Mouse (Mus musculus) brain, adult 2 months (tissue): ENCODE results near the gene Cyp1a2.
A peak's percentile ranks its signal among the peaks of the same experiment; 100 is the strongest.

ENCODE experiments used
- DNase-seq: peaks from one replicate; pipeline ENCODE4 v3.0.0; 2011; ENCODE audit warnings: low read depth, low spot score

Gene Cyp1a2

DNA sequence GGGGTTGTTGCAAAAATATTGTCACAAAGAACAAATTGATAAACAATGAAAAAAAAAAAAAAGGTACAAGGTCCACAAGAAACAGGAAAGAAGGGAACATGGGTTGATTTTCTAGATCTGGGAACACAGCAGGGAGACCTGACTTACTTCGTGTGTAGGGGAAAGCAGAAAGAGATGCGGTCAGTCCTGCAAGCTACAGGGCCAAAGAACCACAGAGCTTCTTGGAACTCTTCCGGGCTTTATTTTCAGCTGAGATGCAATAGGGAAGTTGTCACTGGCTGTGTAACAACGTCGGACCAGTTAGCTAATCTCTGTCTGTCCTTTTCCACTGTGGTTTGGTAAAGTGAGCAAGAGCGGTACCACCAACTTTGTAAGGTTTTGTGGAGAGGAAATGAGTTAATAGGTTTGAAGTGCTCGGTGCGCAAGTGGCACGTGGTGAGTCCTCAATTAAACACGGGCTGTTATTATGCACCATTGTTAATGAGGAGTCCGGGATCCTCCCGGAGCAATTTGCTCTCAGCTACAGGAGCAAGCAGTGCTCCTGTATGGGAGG, 36.9 kb downstream of the Cyp1a2 start:
- DNase-seq, result peak; percentile 42

DNA sequence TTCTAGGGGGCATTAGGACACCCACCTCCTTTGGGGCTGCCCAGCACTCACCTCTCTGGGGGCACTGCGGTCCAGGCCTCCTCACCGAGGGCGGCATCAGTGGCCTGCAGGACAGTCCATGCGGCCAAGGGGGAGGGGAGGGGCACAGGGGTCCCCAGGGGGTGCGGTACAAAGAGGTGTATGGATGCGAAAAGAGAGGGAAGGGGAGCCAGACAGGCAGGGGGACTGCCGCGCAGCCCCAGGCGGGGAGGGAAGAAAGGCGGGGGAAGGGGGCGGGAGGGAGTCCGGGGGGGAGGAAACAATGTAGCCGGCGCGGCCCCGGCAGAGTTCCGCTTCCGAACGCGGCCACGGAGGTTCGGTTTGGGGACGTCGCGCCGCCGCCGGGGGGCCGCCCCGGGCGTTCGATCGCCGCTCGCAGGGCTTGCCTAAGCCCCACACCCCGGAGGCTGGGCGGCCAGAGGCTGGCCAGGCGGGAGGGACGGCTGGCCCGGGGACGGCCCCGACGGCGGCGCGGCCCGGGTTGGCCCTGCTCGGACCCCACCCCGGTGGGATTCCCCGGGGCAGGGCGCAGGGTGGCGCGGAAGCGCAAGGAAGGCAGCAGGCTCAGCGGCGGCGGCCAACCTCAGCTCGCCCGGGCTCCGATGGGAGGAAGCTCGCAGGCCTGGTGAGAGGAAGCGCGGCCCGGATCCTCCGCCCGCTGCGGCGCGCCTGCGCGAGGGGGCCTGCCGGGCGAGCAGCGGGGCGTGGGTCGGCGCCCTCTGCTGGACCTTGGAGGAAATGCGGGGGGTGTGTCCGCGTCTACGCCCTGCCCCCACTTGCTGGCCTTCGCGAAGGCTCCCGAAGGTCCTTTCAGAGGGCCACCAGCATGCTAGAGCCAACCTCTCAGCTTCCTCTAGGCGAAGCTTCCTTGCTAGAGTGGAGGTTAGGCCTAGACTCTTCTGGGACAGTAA, 38.3 kb downstream of the Cyp1a2 start:
- DNase-seq, result peak; percentile 94

DNA sequence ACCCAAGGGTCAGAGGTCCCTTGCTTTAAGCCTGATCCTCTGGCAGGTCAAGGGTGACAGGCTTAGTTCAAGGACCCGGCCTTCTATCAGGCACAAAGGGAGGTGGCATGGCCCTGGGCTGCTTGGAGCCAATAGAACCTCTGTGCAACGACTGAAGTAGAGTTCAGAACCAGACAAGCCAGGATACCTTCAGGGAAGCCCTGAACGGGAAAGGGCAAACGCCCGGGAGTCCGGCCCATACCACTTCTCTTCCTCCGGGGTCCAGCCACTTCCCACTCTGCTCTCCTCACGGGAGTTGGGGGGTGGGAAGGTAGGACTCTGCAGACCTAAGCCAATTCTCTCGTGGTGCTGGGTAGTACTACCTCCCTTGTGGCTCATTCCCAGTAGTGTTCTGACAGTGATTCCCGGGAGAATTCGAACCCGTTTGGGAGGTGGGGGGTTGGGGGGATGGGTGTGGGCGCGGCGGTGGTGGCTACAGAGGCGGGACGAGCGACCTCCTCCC, 39.0 kb downstream of the Cyp1a2 start:
- no peak for DNase-seq

DNA sequence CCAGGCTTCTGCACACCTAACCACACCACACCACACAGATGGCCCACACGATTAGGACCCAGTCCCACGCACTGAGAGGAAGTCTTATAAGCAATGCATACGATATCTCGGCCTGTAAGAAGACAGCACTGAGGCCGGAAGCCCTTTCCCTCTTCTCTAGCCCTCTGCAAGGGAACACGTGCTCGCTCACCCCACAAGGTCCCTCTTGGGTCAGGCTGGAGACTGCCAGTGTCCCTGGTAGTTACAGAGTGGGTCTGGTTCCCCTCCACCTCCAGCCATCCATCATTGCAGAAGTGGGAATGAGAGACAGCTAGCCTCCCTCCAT, 39.7 kb downstream of the Cyp1a2 start:
- DNase-seq, result no peak

DNA sequence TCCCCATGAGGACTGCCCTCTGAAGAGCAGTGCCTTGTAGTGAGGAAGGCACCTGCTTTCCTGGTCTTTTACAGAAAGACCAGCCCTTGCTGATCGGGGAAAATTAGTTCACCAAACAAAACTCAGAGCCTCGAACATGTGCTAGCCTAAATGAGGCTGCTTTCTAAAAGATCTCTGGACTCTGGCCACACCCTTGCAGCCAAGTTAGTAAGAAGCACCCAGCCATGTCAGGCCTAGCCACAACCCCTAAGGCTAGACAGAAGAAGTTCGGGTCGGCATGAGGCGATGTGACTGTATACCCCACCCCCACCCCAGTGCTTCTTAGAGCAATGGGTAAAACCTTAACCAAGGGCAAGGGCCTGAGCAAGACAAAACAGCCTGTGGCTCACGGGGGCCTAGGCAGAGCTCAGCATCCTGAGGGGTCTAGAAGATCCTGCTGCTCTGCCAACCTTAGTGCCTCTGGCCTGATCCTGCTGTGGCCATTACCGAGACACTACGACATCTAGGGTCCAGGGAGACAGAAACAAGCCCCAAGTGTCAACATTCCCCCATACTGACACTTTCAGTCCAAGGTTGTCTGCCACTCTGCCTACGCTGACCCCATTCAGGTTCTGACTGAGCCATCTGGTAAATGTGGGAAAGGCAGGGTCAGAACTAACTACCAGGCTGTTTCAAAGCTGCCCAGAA, 40.2 kb downstream of the Cyp1a2 start:
- DNase-seq, result no peak

DNA sequence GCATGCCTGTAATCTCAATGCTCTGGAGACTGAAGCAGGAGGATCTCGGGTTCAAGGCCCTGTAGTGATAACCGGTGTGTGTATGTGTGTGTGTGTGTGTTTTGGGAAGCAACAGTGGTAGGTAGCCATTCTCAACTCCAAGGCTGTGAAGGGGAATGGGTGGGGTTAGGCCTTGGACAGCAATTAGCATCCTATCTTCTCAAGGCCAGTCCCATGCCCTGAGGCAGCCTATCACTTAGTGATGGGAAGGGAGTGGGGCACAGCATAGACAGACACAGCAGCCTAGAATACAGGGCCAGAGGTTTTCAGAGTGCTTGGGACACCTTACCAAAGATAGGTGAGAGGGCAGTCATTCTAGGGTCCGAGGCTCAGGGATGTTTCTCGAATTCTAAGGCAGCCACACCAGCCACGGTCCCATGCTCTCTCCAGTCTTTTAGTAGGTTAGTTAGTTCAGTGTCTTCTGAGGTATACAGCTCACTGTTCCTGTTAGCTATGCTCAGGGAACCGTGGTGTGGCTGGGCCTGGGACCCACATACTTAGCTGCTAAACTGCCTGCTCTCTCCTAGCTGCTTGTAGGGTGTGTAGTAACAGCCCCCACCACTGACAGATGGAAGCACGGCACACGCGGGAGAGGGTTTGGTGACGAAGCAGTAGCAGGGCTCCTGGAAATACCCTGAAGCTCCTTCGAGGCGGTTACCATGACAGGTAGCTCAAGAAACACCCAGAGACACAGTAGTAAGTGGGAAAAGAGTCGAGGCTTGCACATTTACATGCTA, 41.5 kb downstream of the Cyp1a2 start:
- peak; percentile 74 for DNase-seq

DNA sequence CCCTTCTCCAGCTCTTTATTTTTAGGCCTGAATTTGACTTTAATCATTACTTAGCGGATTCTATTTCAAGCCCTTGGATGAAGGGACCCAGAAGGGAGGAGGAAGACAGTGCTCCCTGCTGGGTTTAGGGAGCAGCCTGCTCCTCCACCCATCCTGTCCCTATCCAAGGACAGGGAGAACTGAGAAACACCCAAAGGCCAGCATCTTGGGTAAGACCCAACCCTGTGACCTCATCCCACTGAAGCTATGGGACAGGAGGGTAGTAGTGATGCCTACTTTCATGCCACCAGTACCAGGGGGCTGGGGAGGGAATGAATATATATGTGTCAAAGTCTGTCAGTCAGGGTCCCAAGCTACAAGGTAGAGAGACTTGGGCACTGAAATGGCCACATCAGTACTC, 42.5 kb downstream of the Cyp1a2 start:
- DNase-seq, result no peak

DNA sequence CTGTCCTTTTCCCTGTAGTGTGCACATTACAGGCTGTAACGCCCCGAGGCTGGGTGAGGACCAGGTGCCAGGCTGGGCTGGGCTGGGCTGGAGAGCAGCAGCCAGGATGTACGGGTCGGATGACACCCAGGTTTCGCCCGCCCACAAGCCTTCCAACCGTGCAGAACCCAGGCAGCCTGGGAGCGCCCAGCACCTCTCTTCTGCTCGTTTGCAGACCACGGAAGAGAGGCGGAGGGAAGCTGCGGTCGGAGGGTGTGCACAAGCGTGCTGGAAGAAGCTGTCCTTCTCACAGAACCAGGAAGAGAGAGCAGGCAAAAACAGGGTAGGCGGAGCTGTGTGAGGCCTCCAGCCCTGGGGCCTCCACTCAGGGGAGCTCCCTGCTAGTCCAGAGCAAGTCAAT, 43.1 kb downstream of the Cyp1a2 start:
- DNase-seq, result peak; percentile 77

DNA sequence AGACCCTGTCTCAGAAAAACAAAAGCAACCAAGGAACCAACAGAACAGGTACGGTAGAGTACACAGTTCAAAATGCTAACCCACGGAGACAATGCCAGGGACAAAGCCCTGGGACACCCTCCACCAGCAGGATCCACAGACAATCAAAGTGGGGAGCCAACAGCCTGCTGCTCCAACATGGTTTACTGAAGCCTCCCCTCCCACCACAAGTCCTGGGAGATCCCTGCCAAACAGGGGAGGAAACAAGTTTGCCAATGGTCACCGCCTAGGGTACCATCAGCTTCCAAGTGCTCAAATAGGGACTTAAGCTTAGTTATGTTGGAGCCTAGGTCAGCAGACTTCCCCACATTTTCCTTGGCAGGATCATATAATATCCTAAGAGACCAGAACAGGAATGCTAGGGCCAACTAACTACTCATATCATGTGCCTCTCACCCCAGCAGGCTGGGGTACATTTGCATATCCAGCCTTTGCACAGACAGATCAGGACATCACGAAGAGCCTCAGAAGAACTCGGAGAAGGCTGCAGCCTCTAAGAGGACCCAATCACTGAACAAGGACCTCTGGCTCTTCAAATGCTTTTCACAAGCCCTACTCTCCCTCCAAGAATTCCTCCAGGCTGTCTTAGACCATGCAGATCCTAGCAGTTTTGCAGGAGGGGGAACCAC, 43.7 kb downstream of the Cyp1a2 start:
- DNase-seq, result no peak

DNA sequence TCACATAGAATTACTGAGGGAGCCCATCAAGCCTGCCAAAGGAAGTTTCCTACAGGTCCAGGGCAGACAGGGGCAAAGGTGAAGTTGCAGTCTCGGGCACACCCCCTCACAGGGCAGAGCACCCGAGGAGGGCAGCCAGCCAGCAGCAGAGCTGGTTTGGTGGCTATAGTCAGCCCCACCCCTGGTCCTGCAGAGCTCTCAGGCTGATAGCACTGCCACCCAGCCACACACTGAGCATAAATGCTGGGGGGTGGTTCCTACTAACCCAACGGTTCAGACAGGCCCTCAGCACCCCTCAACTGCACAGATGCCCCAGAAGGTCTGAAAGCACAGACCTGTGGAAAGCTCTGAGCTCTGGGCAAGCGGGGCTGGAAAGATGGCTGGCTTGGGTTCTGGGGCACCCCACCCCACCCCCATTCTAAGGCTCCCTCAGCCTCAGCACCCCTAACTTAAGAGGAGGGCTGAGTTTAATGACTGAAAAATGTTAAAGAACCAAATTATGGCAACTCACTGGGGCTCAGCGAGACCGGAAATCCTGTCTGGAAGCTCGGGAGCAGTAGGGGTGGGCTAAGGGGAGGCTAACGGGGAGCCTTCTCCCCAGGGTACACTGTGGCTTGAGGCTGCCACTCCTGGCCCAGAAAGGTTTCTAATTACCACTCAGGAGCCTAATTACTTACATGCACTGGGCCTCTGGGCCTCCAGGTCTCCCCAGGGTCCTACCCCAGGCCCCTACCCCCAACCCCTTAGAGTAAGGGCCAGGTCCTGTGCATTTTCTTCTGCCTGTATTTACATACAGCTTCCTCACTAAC, 44.6 kb downstream of the Cyp1a2 start:
- no peak for DNase-seq

DNA sequence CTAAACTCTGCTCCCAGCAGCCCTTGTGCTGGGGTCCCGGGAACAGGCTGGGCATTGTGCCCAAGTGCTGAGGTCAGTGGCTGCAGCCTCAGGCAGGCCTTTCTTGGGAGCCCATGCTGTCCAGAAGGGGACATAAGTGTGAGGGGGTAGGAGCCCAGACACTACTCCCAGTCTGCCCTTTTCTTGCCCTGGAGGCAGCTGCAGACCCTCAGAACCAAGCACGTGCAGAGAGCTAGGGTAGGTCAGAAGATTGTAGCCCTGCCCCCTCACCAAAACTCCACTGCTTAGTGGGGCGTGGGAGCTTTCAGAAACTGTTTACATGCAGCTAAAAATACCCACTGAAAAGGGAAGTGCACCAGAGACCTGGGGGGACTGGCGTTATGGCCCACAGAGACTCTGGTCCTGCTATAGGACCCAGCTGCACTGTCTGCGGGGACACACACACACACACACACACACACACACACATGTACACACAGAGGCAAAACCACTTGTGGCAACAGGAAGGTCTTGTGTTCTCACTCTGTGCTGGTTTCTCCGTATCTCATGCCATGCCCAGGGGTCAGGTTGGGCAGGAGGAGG, 45.7 kb downstream of the Cyp1a2 start:
- peak; percentile 52 for DNase-seq

DNA sequence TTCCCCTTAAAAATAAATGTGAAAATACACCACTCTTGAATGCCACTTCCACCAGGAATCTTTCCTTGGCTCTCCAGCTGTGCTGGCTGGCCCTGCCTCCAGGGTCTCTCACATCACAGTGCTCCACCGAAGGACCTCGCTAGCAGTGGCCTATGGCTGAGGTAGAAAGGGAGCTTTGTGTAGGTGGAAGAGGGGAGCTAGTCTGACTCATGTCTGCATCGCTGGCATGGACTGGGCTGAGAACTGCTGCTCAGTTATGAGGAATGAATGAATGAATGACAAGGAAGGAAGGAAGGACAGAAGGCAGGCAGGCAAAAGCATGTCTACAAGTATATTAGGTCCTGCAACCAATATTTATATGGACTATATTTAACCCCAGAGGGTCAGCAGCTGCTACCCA, 46.2 kb downstream of the Cyp1a2 start:
- DNase-seq, result peak; percentile 52

DNA sequence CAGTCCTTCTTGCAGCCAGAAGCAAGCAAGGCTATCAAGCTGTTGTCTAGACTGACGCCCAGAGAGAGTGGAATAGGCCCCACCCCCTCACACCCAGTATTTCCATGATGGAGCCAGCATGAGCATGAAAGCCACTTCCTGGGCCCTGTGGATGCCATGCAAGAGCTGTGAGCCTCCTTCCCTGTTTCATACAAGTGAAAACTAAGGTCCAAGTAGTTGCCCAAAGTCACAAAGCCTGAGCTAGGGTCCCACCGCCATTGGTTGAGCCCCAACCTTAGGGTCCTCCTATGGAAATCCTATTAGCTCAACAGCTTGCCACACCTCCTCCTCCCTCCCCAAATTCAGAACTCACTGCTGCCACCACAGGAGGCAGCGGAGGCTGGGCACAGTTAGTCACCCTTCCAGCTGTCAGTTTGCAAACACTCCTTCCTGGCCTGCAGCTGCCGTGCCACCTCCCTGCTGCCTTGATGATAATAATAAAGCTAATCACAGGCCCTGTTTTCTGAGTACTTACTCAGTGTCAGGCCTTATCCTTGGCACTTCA, 50.0 kb downstream of the Cyp1a2 start:
- peak; percentile 90 for DNase-seq

DNA sequence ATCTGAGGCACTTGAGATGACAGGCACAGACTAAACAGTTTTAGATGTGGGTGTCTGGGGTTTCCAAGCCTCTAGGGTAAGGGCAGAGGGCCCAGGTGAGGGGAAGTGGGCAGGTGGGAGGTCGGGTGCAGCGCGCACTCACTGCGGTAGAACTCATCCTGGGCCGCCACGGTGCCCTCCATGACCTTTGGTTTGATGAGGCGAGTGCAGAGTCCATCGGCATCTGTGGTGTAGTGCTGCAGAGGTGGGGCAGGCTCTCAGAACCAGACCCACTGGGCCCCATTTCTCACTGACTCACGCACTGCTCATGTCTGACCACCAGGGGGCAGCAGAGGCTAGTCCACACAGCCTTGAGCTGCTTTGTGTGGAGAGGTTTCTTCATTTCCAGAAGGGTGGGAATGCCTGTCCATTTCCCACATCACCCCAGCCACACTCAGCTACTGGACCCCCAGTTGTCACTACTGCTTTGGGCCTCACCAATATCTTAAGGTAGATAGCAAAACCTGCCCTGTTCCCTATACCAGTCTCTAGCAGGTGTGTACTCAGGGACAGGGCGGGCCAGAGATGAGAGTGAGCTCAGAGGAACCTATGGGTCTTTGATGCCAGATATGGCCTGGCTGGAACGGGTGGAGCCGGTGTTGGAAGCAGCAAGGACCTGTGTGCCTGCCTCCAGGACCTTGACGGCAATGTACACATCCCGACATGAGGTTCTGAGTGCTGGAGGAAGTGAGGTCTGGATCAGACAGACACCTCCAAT, 54.2 kb downstream of the Cyp1a2 start:
- DNase-seq, result peak; percentile 80

DNA sequence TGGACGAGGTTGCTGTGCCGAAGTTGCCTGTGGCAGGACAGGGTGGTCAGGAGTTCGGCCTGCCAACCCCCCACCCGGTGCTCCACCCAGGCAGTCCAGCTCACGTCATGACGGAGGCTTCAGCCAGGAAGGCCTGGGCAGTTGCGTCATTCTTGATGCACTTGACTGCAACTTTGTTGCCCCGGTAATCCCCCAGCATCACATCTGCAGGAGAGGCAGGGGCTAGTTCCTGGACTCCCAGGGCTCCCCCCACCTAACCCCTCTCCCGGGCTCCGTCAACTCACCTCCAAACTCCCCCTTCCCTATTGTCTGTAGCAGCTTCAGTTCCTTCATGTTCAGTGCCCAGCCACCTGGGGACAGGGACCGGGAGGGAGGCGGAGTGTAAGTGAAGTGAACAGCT, 54.8 kb downstream of the Cyp1a2 start:
- no peak for DNase-seq

DNA sequence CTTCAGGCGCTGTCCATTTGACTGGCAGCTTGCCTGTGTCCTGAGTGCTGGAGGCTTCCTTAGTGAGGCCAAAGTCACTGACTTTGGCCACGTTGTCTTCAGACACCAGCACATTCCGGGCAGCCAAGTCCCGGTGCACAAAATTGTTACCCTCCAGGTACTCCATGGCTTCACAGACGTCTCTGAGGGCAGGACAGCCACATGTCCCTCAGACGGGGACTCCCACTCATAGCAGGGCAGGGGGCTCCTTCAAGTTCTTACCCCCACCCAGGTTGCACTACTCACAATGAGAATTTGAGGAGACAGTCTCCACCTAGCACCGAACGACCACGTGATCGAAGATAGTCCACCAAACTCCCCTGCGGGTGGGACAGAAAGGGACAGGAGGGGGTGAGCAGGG, 55.6 kb downstream of the Cyp1a2 start:
- no peak for DNase-seq

DNA sequence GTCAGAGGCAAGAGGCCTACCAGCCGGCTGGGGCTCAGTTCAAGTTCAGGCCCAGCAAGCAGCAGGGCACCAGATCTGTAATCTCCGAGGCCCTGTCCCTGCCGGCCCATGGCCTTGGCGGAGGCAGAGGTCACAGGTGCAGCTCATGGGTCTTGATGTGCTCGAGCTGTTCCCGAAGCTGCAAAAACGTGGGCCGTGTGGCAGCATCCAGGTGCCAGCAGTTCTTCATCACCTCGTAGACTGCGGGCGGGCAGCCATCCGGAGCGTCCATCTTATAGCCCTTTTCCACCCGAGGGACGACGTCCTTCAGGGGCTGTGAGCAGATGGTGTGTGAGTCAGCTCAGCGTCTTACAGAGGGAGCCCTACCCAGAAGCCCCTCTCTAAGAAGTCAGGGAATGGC, 56.3 kb downstream of the Cyp1a2 start:
- no peak for DNase-seq
